Mouse (Mus musculus): ENCODE data around the gene Jph4. TPM values are rescaled to one million over a fixed set of nuclear protein-coding genes. Genes with fewer than 3 reads are reported as not detected.

Gene Jph4
- total and polyA plus RNA-seq, 3 experiments = not detected

DNA sequence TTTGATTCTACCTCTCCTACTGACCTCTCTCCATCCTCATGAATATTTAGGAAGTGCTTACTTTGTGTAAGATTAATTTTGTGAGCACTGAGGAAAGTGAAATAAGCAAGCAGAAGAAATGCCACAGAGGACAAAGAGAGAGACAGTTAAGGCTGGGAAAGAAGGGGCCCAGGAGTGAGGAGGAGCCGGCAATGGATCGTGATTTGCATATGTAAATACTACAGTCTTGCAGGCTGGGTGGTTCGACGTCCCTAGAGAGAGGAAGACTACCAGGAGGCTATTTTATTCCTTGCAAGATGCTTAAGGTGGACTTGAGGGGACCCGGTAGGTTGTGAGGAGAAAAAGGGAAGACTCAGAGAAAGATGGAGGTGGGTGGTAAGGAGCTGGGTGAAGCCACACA is 35.6 kb downstream of the Jph4 start:
- Histone ChIP-seq H3K27ac (ENCODE audit: control insufficient read depth, low read depth, low read length) (no peak overlapping the region), H3K4me1 (ENCODE audit: control insufficient read depth in 1 of 2, insufficient read depth in 2 of 2, low read length in 2 of 2) (peaks cover 0 to 12% of the 10 kb centered on the region in 2 experiments; a peak in 2 of 4 replicates), H3K27me3 (ENCODE audit: control insufficient read depth in 1 of 2, insufficient read depth in 2 of 2, low read length in 2 of 2) (no peaks in the 10 kb centered on the region), H3K79me2 (ENCODE audit: control insufficient read depth, insufficient read depth, low read length, poor library complexity) (no peaks in the 10 kb centered on the region), H3K4me3 (ENCODE audit: control insufficient read depth in 1 of 2, insufficient read depth in 1 of 2, low read depth in 2 of 2, low read length in 2 of 2) (no peak overlapping the region), H3K9me3 (replicated peaks; ENCODE audit: insufficient read depth, low read length) (no peaks in the 10 kb centered on the region), H3K36me3 (ENCODE audit: control insufficient read depth in 1 of 2, insufficient read depth in 2 of 2, low read length in 2 of 2) (no peaks in the 10 kb centered on the region), H3K9ac (ENCODE audit: control insufficient read depth, low read depth, low read length, poor library complexity, severe bottlenecking) (no peak overlapping the region)
- DNase-seq (ENCODE audit: low read depth, low spot score) = no peak
- no peak for TF ChIP-seq TCF12 (IDR thresholded peaks at IDR 0.05; ENCODE audit: low read depth, low read length)

DNA sequence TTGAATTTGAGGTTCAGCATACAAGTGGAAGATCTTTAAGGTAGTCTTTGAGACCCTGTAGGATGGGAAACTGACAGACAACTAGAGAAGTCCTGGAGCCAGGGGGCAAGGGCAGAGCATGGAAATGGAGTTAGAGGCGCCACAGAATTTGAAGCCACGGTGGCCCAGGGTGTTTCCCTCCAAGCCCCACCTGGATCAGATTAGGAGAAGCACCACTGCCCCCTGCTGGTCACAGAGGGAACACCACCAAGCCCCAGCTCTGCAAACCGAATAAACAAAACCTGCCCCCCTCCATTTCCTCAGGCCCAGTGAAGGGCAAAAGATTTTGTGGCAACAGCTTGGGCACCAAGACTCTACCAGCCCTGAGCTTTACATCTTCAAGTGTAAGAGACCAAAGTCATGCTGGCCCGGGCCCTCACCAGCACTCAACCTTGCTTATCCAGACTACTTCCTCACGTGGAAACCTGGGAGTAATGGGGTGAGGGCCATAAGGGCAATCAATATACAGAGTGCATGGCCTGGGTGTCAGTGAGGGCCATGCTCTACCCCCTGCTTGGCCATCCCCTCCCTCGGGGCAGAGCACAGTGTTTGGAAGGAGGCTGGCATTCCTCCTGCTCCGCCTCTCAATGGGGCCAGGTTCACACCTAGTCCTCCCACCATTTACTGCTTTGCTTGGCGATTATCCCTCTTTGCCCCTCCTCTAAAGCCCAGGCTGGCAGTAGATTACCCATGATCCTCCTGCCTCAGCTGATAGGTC is 37.3 kb downstream of the Jph4 start:
- H3K4me3 ChIP-seq (ENCODE audit: control insufficient read depth in 1 of 2, insufficient read depth in 1 of 2, low read depth in 2 of 2, low read length in 2 of 2) = no peak overlapping the region
- TF ChIP-seq MXI1 (IDR thresholded peaks at IDR 0.05; ENCODE audit: low read depth, low read length) = no peak
- TF ChIP-seq CHD1 (IDR thresholded peaks at IDR 0.05; ENCODE audit: low read depth, low read length) = no peak
- no peak for TF ChIP-seq GABPA (IDR thresholded peaks at IDR 0.05; ENCODE audit: low read depth, low read length)
- TF ChIP-seq USF2 (IDR thresholded peaks at IDR 0.05; ENCODE audit: borderline replicate concordance in 1 of 2, insufficient read depth in 1 of 2, low read depth in 1 of 2, low read length in 2 of 2) = no peak
- no peak for TF ChIP-seq KAT2A (conservative IDR thresholded peaks at IDR 0.05; ENCODE audit: low read depth, low read length)
- TF ChIP-seq BHLHE40 (IDR thresholded peaks at IDR 0.05; ENCODE audit: borderline replicate concordance, low read depth, low read length) = no peak
- TF ChIP-seq HCFC1 (IDR thresholded peaks at IDR 0.05; ENCODE audit: low read depth, low read length) = no peak
- no peak for TF ChIP-seq NELFE (IDR thresholded peaks at IDR 0.05; ENCODE audit: low read depth, low read length)
- peak; percentile 62 for TF ChIP-seq RAD21 (IDR thresholded peaks at IDR 0.05; ENCODE audit: low read depth, low read length)
- TF ChIP-seq ZC3H11A (IDR thresholded peaks at IDR 0.05; ENCODE audit: low read depth, low read length) = peak; percentile 46
- peak; percentile 77 for TF ChIP-seq MAX (IDR thresholded peaks at IDR 0.05; ENCODE audit: low read length)
- TF ChIP-seq RCOR1 (IDR thresholded peaks at IDR 0.05; ENCODE audit: low read depth, low read length) = no peak
- TF ChIP-seq SMC3 (IDR thresholded peaks at IDR 0.05; ENCODE audit: low read depth, low read length) = peak; percentile 76
- TF ChIP-seq NRF1 (IDR thresholded peaks at IDR 0.05; ENCODE audit: insufficient read depth, low read depth, low read length, poor library complexity, severe bottlenecking) = no peak
- no peak for TF ChIP-seq MEF2A (IDR thresholded peaks at IDR 0.05; ENCODE audit: extremely low read depth, insufficient replicate concordance, low read depth, low read length, poor library complexity, severe bottlenecking)
- no peak for TF ChIP-seq ZNF384 (IDR thresholded peaks at IDR 0.05; ENCODE audit: low read depth, low read length)
- peak; percentile 82 for TF ChIP-seq GATA1 (IDR thresholded peaks at IDR 0.05; ENCODE audit: low read depth, low read length)
- TF ChIP-seq SIN3A (IDR thresholded peaks at IDR 0.05; ENCODE audit: low read length) = no peak
- TF ChIP-seq TCF12 (IDR thresholded peaks at IDR 0.05; ENCODE audit: low read depth, low read length) = 0 out of 2 replicates have a peak, but pooled peaks have one; percentile 11
- TF ChIP-seq TAL1 (IDR thresholded peaks at IDR 0.05; ENCODE audit: low read length) = no peak
- TF ChIP-seq TBP (IDR thresholded peaks at IDR 0.05; ENCODE audit: low read depth, low read length) = no peak
- TF ChIP-seq CTCF (IDR thresholded peaks at IDR 0.05 in 2 of 3, conservative IDR thresholded peaks at IDR 0.05 in 1 of 3; ENCODE audit: control insufficient read depth in 1 of 3, insufficient read depth in 1 of 3, low read depth in 2 of 3, low read length in 3 of 3, poor library complexity in 1 of 3, severe bottlenecking in 1 of 3) = peak; percentile 81 to 90 (median 84)
- TF ChIP-seq ZMIZ1 (IDR thresholded peaks at IDR 0.05; ENCODE audit: low read depth, low read length) = no peak
- no peak for TF ChIP-seq POLR2A (IDR thresholded peaks at IDR 0.05; ENCODE audit: control insufficient read depth in 1 of 2, insufficient read depth in 1 of 2, low read depth in 1 of 2, low read length in 2 of 2, poor library complexity in 1 of 2)
- H3K4me1 ChIP-seq (ENCODE audit: control insufficient read depth in 1 of 2, insufficient read depth in 2 of 2, low read length in 2 of 2) = peaks cover 0 to 12% of the 10 kb centered on the region in 2 experiments; a peak in 2 of 4 replicates
- no peak overlapping the region; the same call in 1 of the 2 replicates for H3K9ac ChIP-seq (ENCODE audit: control insufficient read depth, low read depth, low read length, poor library complexity, severe bottlenecking)
- no peaks in the 10 kb centered on the region for H3K9me3 ChIP-seq (replicated peaks; ENCODE audit: insufficient read depth, low read length)
- H3K27ac ChIP-seq (ENCODE audit: control insufficient read depth, low read depth, low read length) = no peak overlapping the region
- no peaks in the 10 kb centered on the region for H3K27me3 ChIP-seq (ENCODE audit: control insufficient read depth in 1 of 2, insufficient read depth in 2 of 2, low read length in 2 of 2)
- no peaks in the 10 kb centered on the region for H3K36me3 ChIP-seq (ENCODE audit: control insufficient read depth in 1 of 2, insufficient read depth in 2 of 2, low read length in 2 of 2)
- H3K79me2 ChIP-seq (ENCODE audit: control insufficient read depth, insufficient read depth, low read length, poor library complexity) = no peaks in the 10 kb centered on the region
- DNase-seq (ENCODE audit: low read depth, low spot score) = peak; percentile 76

Data from MEL (cell line).